8 mouse cellular contexts compared by ENCODE assay signal in genomic region chr16:21590806-21591205, GRCm38 (mm10).
A peak's percentile ranks its signal among the peaks of the same experiment; 100 is the strongest.
DNase-seq lines count a peak whose midpoint lies in the region; ATAC-seq lines count a peak whose summit lies in the region.

No protein-coding gene starts in this region.

- intact Hi-C loops in left cerebral cortex, postnatal 25 days (cut with DNase I): no loop called here

- ATAC-seq in activated CD4-positive, CD25-positive, alpha-beta regulatory T cell, adult 4 months: peak; percentile 83
- ATAC-seq in erythroid progenitor cell, adult 5-6 weeks (replicated peaks; ENCODE audit: low FRiP score, poor library complexity, severe bottlenecking): no peak

- peak; percentile 25 for DNase-seq in adrenal gland, adult 8-10 months
- DNase-seq in adrenal gland, adult 18-20 months (ENCODE audit: low spot score in 2 of 2): no peak
- DNase-seq in induced T-regulatory cell, adult 2 months (ENCODE audit: low read depth): peak; percentile 40
- DNase-seq in lung, postnatal 10 days: peak; percentile 69
- no peak for DNase-seq in left cerebral cortex, postnatal 25 days (ENCODE audit: low spot score in 2 of 2)
- DNase-seq in ovary, postnatal 14 days (ENCODE audit: low spot score): no peak

Comparison
In these comparisons a context has a peak if more than half of its experiments do, and no peak if none do; other contexts are left out.
1. DNase-seq: peak in adrenal gland, adult 8-10 months (single experiment), induced T-regulatory cell, adult 2 months (single experiment) and lung, postnatal 10 days (single experiment); none in adrenal gland, adult 18-20 months (0 of 2), left cerebral cortex, postnatal 25 days (0 of 2) and ovary, postnatal 14 days (single experiment).